Mouse (Mus musculus): ENCODE results near the gene Ntng1.

GRCm38 (mm10) chr3:110044209-110044608 is 99.6 kb downstream of the Ntng1 start:
- TF ChIP-seq CTCF (IDR thresholded peaks at IDR 0.05) (no peak), EP300 (IDR thresholded peaks at IDR 0.05) (no peak)
